Mouse (Mus musculus) midbrain, postnatal 0 days (tissue): Measurements from ENCODE around the gene Clk2. TPM values are rescaled to one million over a fixed set of nuclear protein-coding genes. Genes with fewer than 3 reads are reported as not detected.

Source experiments
- ATAC-seq: fragments of 200-750 bp; cut with Nextera tagmentation; 2 replicates; pipeline ENCODE4 v1.8.0; 2017; ENCODE audit warnings: moderate number of reproducible peaks, mild to moderate bottlenecking, moderate TSS enrichment, moderate library complexity; ENCODE audit not compliant: low FRiP score
- DNase-seq: peaks from one replicate; pipeline ENCODE4 v3.0.0-alpha.2; 2015; ENCODE audit warnings: low spot score
- H3K27ac ChIP-seq: fragments of 300-500 bp; sonication (generic); 2 replicates; pipeline ENCODE4 v1.5.1; 2014; ENCODE audit warnings: low read depth, mild to moderate bottlenecking, low read length, mixed read lengths
- H3K27me3 ChIP-seq: fragments of 300-500 bp; sonication (generic); 2 replicates; pipeline ENCODE4 v1.6.1; 2014; ENCODE audit warnings: low read length, control low read depth, mixed read lengths; ENCODE audit not compliant: insufficient read depth
- H3K36me3 ChIP-seq: fragments of 300-500 bp; sonication (generic); 2 replicates; pipeline ENCODE4 v1.6.1; 2014; ENCODE audit warnings: low read length, control low read depth, mixed read lengths; ENCODE audit not compliant: insufficient read depth
- H3K4me1 ChIP-seq: fragments of 300-500 bp; sonication (generic); 2 replicates; pipeline ENCODE4 v1.6.1; 2014; ENCODE audit warnings: mild to moderate bottlenecking, control low read depth, antibody characterized with exemption, low read length, mixed read lengths; ENCODE audit not compliant: insufficient read depth
- H3K4me2 ChIP-seq: fragments of 300-500 bp; sonication (generic); 2 replicates; pipeline ENCODE4 v1.6.1; 2014; ENCODE audit warnings: low read depth, mild to moderate bottlenecking, low read length, mixed read lengths; ENCODE audit not compliant: poor library complexity, severe bottlenecking
- H3K4me3 ChIP-seq: fragments of 300-500 bp; sonication (generic); 2 replicates; pipeline ENCODE4 v1.5.1; 2014; ENCODE audit warnings: low read depth, mild to moderate bottlenecking, low read length, moderate library complexity
- H3K9ac ChIP-seq: fragments of 300-500 bp; sonication (generic); replicated peaks from 2 replicates; pipeline ENCODE4 v1.6.1; 2014; ENCODE audit warnings: mild to moderate bottlenecking, low read length, moderate library complexity, mixed read lengths; ENCODE audit not compliant: poor library complexity, severe bottlenecking
- H3K9me3 ChIP-seq: fragments of 300-500 bp; sonication (generic); 2 replicates; pipeline ENCODE4 v1.6.1; 2016; ENCODE audit warnings: low read length, control low read depth
- CTCF ChIP-seq: IDR thresholded peaks from 2 replicates; pipeline ENCODE4 v1.5.1; 2016; ENCODE audit warnings: antibody characterized with exemption, mild to moderate bottlenecking
- WGBS: fragments of 180-500 bp; shearing (Covaris S2); extraction: QIAGEN DNeasy Blood & Tissue Kit; methylation state at CpG from one replicate; pipeline ENCODE4 v1.1.7; 2014; 5-methylcytosine and 5-hydroxymethylcytosine counted together
- polyA plus RNA-seq: library from polyadenylated mRNA; unstranded; fragments of >200 nt; fragmentation: Nextera tagmentation; extraction: Ambion mirVana; gene quantifications from 2 replicates; pipeline ENCODE4 v1.2.1, GENCODE M21; 2015
- total RNA-seq: library from RNA; depleted of rRNA; stranded (reverse); fragments of >200 nt; gene quantifications from 2 replicates; pipeline ENCODE4 v1.2.3, GENCODE M21; 2014; rRNA removed

Gene Clk2
- total and polyA plus RNA-seq, 2 experiments from 2014 or later, result 12.6 to 38.9 TPM

DNA sequence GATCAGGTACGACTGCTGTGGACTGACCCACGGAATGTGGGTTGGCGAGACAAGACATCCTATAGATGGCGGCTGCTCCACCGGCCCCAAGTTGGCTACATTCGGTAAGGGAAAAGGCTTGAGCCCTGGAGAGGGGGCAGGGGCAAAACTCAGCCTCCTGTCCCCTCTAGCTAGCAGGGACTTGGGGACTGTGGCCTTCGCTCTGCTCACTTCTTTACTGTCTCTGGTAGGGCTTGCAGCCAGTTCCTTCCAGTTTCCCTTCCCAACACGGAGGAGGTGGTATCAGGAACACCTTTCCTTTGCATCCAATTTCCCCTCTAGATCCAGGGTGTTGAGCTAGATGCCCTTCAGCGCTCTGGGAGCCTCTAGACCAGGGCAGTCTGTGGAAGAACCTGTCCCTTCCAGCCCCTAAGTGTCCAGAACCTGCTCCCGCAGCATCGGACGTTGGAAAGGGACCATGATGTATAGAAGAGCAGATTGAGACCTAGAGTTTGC is 60.8 kb downstream of the Clk2 start:
- H3K27me3 ChIP-seq, result no peaks in the 10 kb centered on the region
- H3K9ac ChIP-seq, result peak overlapping the region; percentile 55
- no peak for TF ChIP-seq CTCF
- ATAC-seq (no peak), DNase-seq (no peak)
- WGBS, result 17% methylated on average over 12 of the region's 12 CpGs
- H3K9me3 ChIP-seq, result no peaks in the 10 kb centered on the region
- peak overlapping the region; percentile 41 for H3K4me3 ChIP-seq
- H3K4me2 ChIP-seq, result peak overlapping the region; percentile 85
- H3K4me1 ChIP-seq, result peaks cover 26% of the 10 kb centered on the region; the same call in 1 of the 2 replicates
- H3K27ac ChIP-seq, result peak overlapping the region; percentile 80
- H3K36me3 ChIP-seq, result no peaks in the 10 kb centered on the region

DNA sequence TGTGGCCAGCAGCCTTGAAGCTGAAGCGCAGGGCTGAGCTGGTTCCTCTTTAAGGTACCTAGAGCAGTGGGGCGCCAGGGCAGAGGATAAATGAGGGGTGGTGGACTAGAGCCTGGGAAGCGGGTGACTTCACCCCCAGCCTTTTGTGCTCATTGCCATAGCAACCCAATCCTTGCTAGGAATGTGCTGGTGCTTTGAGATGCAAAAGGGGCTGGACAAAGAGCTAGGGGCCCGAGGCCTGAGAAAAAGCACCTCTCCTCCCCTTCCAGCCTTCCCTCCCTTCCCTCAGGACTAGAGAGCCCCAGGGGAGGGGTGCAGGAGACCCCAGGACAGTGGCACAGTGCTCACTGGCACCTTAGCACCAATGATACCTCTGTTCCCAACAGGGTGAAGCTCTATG is 61.3 kb downstream of the Clk2 start:
- DNase-seq (peak; percentile 84), ATAC-seq (peak; percentile 47)
- H3K4me1 ChIP-seq, result peaks cover 26% of the 10 kb centered on the region; the same call in 1 of the 2 replicates
- no peaks in the 10 kb centered on the region for H3K9me3 ChIP-seq
- peak overlapping the region; percentile 80 for H3K27ac ChIP-seq
- H3K36me3 ChIP-seq, result no peaks in the 10 kb centered on the region
- TF ChIP-seq CTCF, result no peak
- peak overlapping the region; percentile 41 for H3K4me3 ChIP-seq
- H3K4me2 ChIP-seq, result peak overlapping the region; percentile 85
- 14% methylated on average over 4 of the region's 4 CpGs for WGBS
- peak overlapping the region; percentile 55 for H3K9ac ChIP-seq
- H3K27me3 ChIP-seq, result no peaks in the 10 kb centered on the region

DNA sequence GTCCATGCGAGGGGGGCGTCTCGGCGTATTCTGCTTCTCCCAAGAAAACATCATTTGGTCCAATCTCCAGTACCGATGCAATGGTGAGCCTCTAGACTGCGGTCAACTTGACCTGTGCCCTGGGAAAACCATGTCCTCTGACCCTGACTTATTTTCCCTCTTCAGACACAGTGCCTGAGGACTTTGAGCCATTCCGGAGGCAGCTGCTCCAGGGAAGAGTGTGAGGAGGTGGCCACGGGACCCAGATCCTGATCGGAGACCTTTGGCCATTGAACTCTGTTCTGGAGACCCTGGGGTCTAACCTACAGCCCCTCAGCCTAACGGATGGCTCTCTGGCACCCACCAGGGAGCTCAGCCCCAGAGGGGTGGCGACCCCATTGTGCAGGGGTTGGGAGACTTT is 61.8 kb downstream of the Clk2 start:
- Histone ChIP-seq H3K4me2 (peak overlapping the region; percentile 85), H3K27me3 (no peaks in the 10 kb centered on the region), H3K4me3 (peak overlapping the region; percentile 41), H3K27ac (peak overlapping the region; percentile 80), H3K9ac (peak overlapping the region; percentile 55; the same call in 1 of the 2 replicates), H3K36me3 (no peaks in the 10 kb centered on the region), H3K9me3 (no peaks in the 10 kb centered on the region), H3K4me1 (peaks cover 26% of the 10 kb centered on the region; the same call in 1 of the 2 replicates)
- TF ChIP-seq CTCF, result no peak
- 8% methylated on average over 11 of the region's 11 CpGs for WGBS
- ATAC-seq (no peak), DNase-seq (no peak)

Other genes with a start within 250 kb of the Clk2 start
- gene Ash1l, start 214.2 kb upstream of the Clk2 start, total RNA-seq, result 25.0 and 29.7 TPM in 2 replicates
- gene Ash1l, start 214.2 kb upstream of the Clk2 start, polyA plus RNA-seq, result 12.2 and 15.8 TPM in 2 replicates
- gene Dap3, start 213.6 kb upstream of the Clk2 start, total RNA-seq, result 53.5 and 62.3 TPM in 2 replicates
- 108 and 111 TPM in 2 replicates for gene Dap3, start 213.6 kb upstream of the Clk2 start, polyA plus RNA-seq
- 177 and 187 TPM in 2 replicates for gene Rusc1, start 71.5 kb upstream of the Clk2 start, total RNA-seq
- gene Rusc1, start 71.5 kb upstream of the Clk2 start, polyA plus RNA-seq, result 103 and 107 TPM in 2 replicates
- not detected in 2 replicates for gene Gm43738, start 63.7 kb upstream of the Clk2 start, total RNA-seq
- not detected in 2 replicates for gene Gm43738, start 63.7 kb upstream of the Clk2 start, polyA plus RNA-seq
- gene Fdps, start 62.8 kb upstream of the Clk2 start, total RNA-seq, result 382 and 401 TPM in 2 replicates
- gene Fdps, start 62.8 kb upstream of the Clk2 start, polyA plus RNA-seq, result 407 and 423 TPM in 2 replicates
- gene Pklr, start 28.7 kb upstream of the Clk2 start, total RNA-seq, result 0.47 TPM in 1 of 2 replicates, not detected in the other
- 0.05 and 0.10 TPM in 2 replicates for gene Pklr, start 28.7 kb upstream of the Clk2 start, polyA plus RNA-seq
- 94.8 and 97.8 TPM in 2 replicates for gene Hcn3, start 4.6 kb upstream of the Clk2 start, total RNA-seq
- gene Hcn3, start 4.6 kb upstream of the Clk2 start, polyA plus RNA-seq, result 44.8 and 46.7 TPM in 2 replicates
- 71.1 and 84.8 TPM in 2 replicates for gene Scamp3, start 12.7 kb downstream of the Clk2 start, total RNA-seq
- 151 and 158 TPM in 2 replicates for gene Scamp3, start 12.7 kb downstream of the Clk2 start, polyA plus RNA-seq
- gene Fam189b, start 18.3 kb downstream of the Clk2 start, total RNA-seq, result 12.7 and 22.2 TPM in 2 replicates
- gene Fam189b, start 18.3 kb downstream of the Clk2 start, polyA plus RNA-seq, result 32.5 and 37.5 TPM in 2 replicates
- 56.8 and 64.6 TPM in 2 replicates for gene Gba, start 38.1 kb downstream of the Clk2 start, total RNA-seq
- 46.1 and 48.3 TPM in 2 replicates for gene Gba, start 38.1 kb downstream of the Clk2 start, polyA plus RNA-seq
- gene Thbs3, start 50.4 kb downstream of the Clk2 start, total RNA-seq, result 38.5 and 42.9 TPM in 2 replicates
- gene Thbs3, start 50.4 kb downstream of the Clk2 start, polyA plus RNA-seq, result 39.0 and 47.6 TPM in 2 replicates
- 101 and 108 TPM in 2 replicates for gene Mtx1, start 62.3 kb downstream of the Clk2 start, total RNA-seq
- gene Mtx1, start 62.3 kb downstream of the Clk2 start, polyA plus RNA-seq, result 176 and 189 TPM in 2 replicates
- gene Muc1, start 64.3 kb downstream of the Clk2 start, total RNA-seq, result 2.8 and 3.8 TPM in 2 replicates
- gene Muc1, start 64.3 kb downstream of the Clk2 start, polyA plus RNA-seq, result 0.52 and 1.5 TPM in 2 replicates
- gene Krtcap2, start 81.2 kb downstream of the Clk2 start, total RNA-seq, result 74.7 and 93.9 TPM in 2 replicates
- gene Krtcap2, start 81.2 kb downstream of the Clk2 start, polyA plus RNA-seq, result 219 TPM in 2 replicates
- gene Trim46, start 81.5 kb downstream of the Clk2 start, total RNA-seq, result 112 and 124 TPM in 2 replicates
- gene Trim46, start 81.5 kb downstream of the Clk2 start, polyA plus RNA-seq, result 69.1 TPM in 2 replicates
- gene Dpm3, start 94.6 kb downstream of the Clk2 start, total RNA-seq, result 198 and 223 TPM in 2 replicates
- gene Dpm3, start 94.6 kb downstream of the Clk2 start, polyA plus RNA-seq, result 69.4 and 81.1 TPM in 2 replicates
- 22.8 and 32.0 TPM in 2 replicates for gene Slc50a1, start 105.8 kb downstream of the Clk2 start, total RNA-seq
- 42.4 and 48.7 TPM in 2 replicates for gene Slc50a1, start 105.8 kb downstream of the Clk2 start, polyA plus RNA-seq
- gene Efna1, start 116.3 kb downstream of the Clk2 start, total RNA-seq, result 6.6 and 7.1 TPM in 2 replicates
- 8.9 and 9.4 TPM in 2 replicates for gene Efna1, start 116.3 kb downstream of the Clk2 start, polyA plus RNA-seq
- 93.5 and 115 TPM in 2 replicates for gene Efna3, start 158.2 kb downstream of the Clk2 start, total RNA-seq
- 52.3 and 58.4 TPM in 2 replicates for gene Efna3, start 158.2 kb downstream of the Clk2 start, polyA plus RNA-seq
- 3.0 and 7.9 TPM in 2 replicates for gene Efna4, start 173.2 kb downstream of the Clk2 start, total RNA-seq
- gene Efna4, start 173.2 kb downstream of the Clk2 start, polyA plus RNA-seq, result 2.5 and 3.5 TPM in 2 replicates
- gene Adam15, start 185.2 kb downstream of the Clk2 start, total RNA-seq, result 63.4 and 88.8 TPM in 2 replicates
- gene Adam15, start 185.2 kb downstream of the Clk2 start, polyA plus RNA-seq, result 73.6 and 79.4 TPM in 2 replicates
- gene Dcst2, start 197.2 kb downstream of the Clk2 start, total RNA-seq, result not detected in 2 replicates
- gene Dcst2, start 197.2 kb downstream of the Clk2 start, polyA plus RNA-seq, result 0.31 and 0.51 TPM in 2 replicates
- gene Dcst1, start 200.5 kb downstream of the Clk2 start, total RNA-seq, result 0.05 TPM in 1 of 2 replicates, not detected in the other
- 1.1 TPM in 2 replicates for gene Dcst1, start 200.5 kb downstream of the Clk2 start, polyA plus RNA-seq
- 2.2 and 4.4 TPM in 2 replicates for gene Zbtb7b, start 230.0 kb downstream of the Clk2 start, total RNA-seq
- gene Zbtb7b, start 230.0 kb downstream of the Clk2 start, polyA plus RNA-seq, result 0.53 and 0.88 TPM in 2 replicates
- 1.8 and 2.3 TPM in 2 replicates for gene Lenep, start 238.0 kb downstream of the Clk2 start, total RNA-seq
- 0.27 TPM in 1 of 2 replicates, not detected in the other for gene Lenep, start 238.0 kb downstream of the Clk2 start, polyA plus RNA-seq
- gene Flad1, start 247.1 kb downstream of the Clk2 start, total RNA-seq, result 32.0 and 34.1 TPM in 2 replicates
- gene Flad1, start 247.1 kb downstream of the Clk2 start, polyA plus RNA-seq, result 26.0 and 29.3 TPM in 2 replicates